9 mouse cellular contexts compared by ENCODE assay signal in the genomic region with DNA sequence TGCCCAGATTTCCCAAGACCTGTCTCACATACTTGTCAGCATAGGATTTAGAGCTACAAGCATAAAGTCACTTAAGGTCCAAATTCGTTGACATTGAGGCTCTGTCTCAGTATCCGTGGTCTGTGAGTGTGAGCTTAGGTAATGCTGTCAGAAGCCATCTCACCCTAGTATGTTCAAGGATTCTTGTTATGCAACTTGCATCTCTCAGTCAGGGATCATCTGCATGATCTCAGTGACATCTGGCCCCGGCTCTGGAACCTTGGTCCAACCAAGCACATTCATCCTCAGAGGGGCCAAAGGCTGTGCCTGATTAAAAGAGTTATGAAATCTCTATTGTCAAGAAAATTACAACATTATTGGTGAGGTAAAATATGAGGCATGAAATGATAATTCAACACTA. TPM values are rescaled to one million over a fixed set of nuclear protein-coding genes. Genes with fewer than 3 reads are reported as not detected.
DNase-seq lines count a peak whose midpoint lies in the region; ATAC-seq lines count a peak whose summit lies in the region.
"Had no signal": no experiment of that assay in that cellular context is flagged by ENCODE, and none has a peak within 500 bp of the region (broad histone marks: within the 10 kb centered on the region; RNA-seq: fewer than 3 reads in every experiment).

No protein-coding gene starts in this region.

- no peak overlapping the region for H3K4me3 ChIP-seq in heart, embryonic 11.5 days (ENCODE audit: low read depth, low read length)
- H3K4me3 ChIP-seq in megakaryocyte, embryonic 14.5 days (replicated peaks) = peak overlapping the region; percentile 99

- H3K36me3 ChIP-seq in heart, embryonic 11.5 days (ENCODE audit: control insufficient read depth, insufficient read depth, low read length) = no peaks in the 10 kb centered on the region
- H3K36me3 ChIP-seq in megakaryocyte, embryonic 14.5 days (replicated peaks; ENCODE audit: low read length) = peaks cover 37% of the 10 kb centered on the region

- peak; percentile 57 to 66 for DNase-seq in heart, adult 18-20 months
- peak; percentile 44 for DNase-seq in gastrocnemius, postnatal 14 days
- peak; percentile 41 for DNase-seq in lung, postnatal 25 days (ENCODE audit: low spot score)
- DNase-seq in right cerebral cortex, postnatal 36 days (ENCODE audit: low spot score in 2 of 2) = no peak
- DNase-seq: liver, postnatal 0 days had no signal

- no peaks in the 10 kb centered on the region for H3K9me3 ChIP-seq in heart, embryonic 11.5 days (replicated peaks; ENCODE audit: control insufficient read depth, low read length)
- peaks cover 9% of the 10 kb centered on the region; the same call in 1 of the 2 replicates for H3K9me3 ChIP-seq in megakaryocyte, embryonic 14.5 days

- H3K4me2 ChIP-seq in heart, embryonic 11.5 days = no peak overlapping the region

- WGBS in heart, embryonic 11.5 days (ENCODE audit: insufficient replicate concordance) = 80% methylated on average over 3 of the region's 3 CpGs

- no peaks in the 10 kb centered on the region for H3K27me3 ChIP-seq in heart, embryonic 11.5 days (ENCODE audit: control insufficient read depth, insufficient read depth, low read length)
- H3K27me3 ChIP-seq in megakaryocyte, embryonic 14.5 days (replicated peaks) = no peaks in the 10 kb centered on the region

- H3K4me1 ChIP-seq in heart, embryonic 11.5 days (ENCODE audit: control insufficient read depth, insufficient read depth, low read length) = peaks cover 3% of the 10 kb centered on the region; the same call in 1 of the 2 replicates
- peaks cover 52% of the 10 kb centered on the region for H3K4me1 ChIP-seq in megakaryocyte, embryonic 14.5 days

- intact Hi-C loops in gastrocnemius, postnatal 14 days (cut with DNase I; ENCODE audit: low total_unique reads) = loop anchor here (10.0 kb wide), 1 partner anchor 186 kb away; a partner anchor contains a TSS

- ATAC-seq in heart, embryonic 11.5 days (replicated peaks; ENCODE audit: insufficient number of reproducible peaks, low FRiP score, low TSS enrichment) = no peak
- ATAC-seq in megakaryocyte, adult 5-6 weeks (ENCODE audit: poor library complexity, severe bottlenecking) = no peak
- ATAC-seq: liver, postnatal 0 days had no signal

- H3K27ac ChIP-seq in heart, embryonic 11.5 days (ENCODE audit: low read depth, low read length) = no peak overlapping the region
- H3K27ac ChIP-seq: hindbrain, embryonic 14.5 days had no signal

- H3K9ac ChIP-seq in heart, embryonic 11.5 days (ENCODE audit: low read depth, low read length) = no peak overlapping the region
- H3K9ac ChIP-seq: hindbrain, embryonic 14.5 days had no signal

RNA-seq across cellular contexts. Expression of a gene that starts 1.2 kb away (rescaled TPM):
- total RNA-seq in heart, adult 18-20 months (2021) = 10 to 100 TPM; 20.6 to 22.1 TPM
- polyA plus RNA-seq in heart, embryonic 11.5 days (2014; fragmentation: Nextera tagmentation; extraction: Ambion mirVana) = 9.8 TPM in 2 replicates
- polyA plus RNA-seq in megakaryocyte, embryonic 14.5 days (2012; ENCODE audit: insufficient read depth, low replicate concordance) = 3.0 TPM in 1 of 2 replicates, not detected in the other
- 20.9 and 24.9 TPM in 2 replicates for total RNA-seq in megakaryocyte, adult 5-6 weeks (2015)
- 21.1 and 23.3 TPM in 2 replicates for total RNA-seq in megakaryocyte, adult 5-6 weeks (2017)
- 10 to 100 TPM; 23.5 to 24.4 TPM for total RNA-seq in gastrocnemius, postnatal 14 days (2021)

Comparison
In these comparisons a context has a peak if more than half of its experiments do, and no peak if none do; other contexts are left out.
1. DNase-seq: peak in heart, adult 18-20 months (2 of 2), gastrocnemius, postnatal 14 days (single experiment) and lung, postnatal 25 days (single experiment); none in right cerebral cortex, postnatal 36 days (0 of 2).